14 mouse cellular contexts compared by ENCODE assay signal in the genomic region with DNA sequence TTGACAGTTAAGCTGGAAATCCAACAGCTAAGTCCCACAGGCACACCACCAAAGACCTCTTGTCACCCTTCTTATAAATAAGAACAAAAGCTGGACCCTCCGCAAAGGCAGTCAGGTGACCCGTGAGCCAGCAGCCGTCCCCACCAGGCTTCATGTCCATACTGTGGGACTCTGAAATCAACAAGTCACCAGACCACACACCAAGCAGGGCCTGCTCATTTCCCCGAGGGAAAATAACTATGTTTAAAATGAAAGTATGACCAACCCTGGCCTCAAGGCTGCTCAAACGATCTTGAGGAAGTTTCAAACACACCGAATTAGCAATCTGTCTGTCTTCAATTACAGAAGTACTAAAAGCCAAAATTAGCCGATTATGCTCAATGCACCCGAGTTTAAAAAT.
DNase-seq lines count a peak whose midpoint lies in the region; ATAC-seq and TF ChIP-seq lines count a peak whose summit lies in the region.
"Had no signal": no experiment of that assay in that cellular context is flagged by ENCODE, and none has a peak within 500 bp of the region (broad histone marks: within the 10 kb centered on the region; RNA-seq: fewer than 3 reads in every experiment).

No protein-coding gene starts in this region.

- no peak overlapping the region for H3K4me3 ChIP-seq in limb, embryonic 12.5 days (replicated peaks)
- no peak overlapping the region for H3K4me3 ChIP-seq in limb, embryonic 10.5 days
- peak overlapping the region; percentile 50 for H3K4me3 ChIP-seq in bone marrow macrophage, adult 2 months (ENCODE audit: insufficient read depth, low read length)
- no peak overlapping the region for H3K4me3 ChIP-seq in forebrain, embryonic 10.5 days
- H3K4me3 ChIP-seq: forebrain, embryonic 15.5 days had no signal

- no peak overlapping the region for H3K27ac ChIP-seq in limb, embryonic 12.5 days
- no peak overlapping the region for H3K27ac ChIP-seq in limb, embryonic 10.5 days
- H3K27ac ChIP-seq in bone marrow macrophage, adult 2 months (ENCODE audit: insufficient read depth, low read depth, low read length): peak overlapping the region; percentile 99
- no peak overlapping the region for H3K27ac ChIP-seq in forebrain, embryonic 10.5 days
- H3K27ac ChIP-seq: forebrain, embryonic 15.5 days; kidney, postnatal 0 days had no signal

- 15% methylated on average over 8 of the region's 8 CpGs for WGBS in limb, embryonic 12.5 days
- 33% methylated on average over 8 of the region's 8 CpGs for WGBS in limb, embryonic 10.5 days
- 36% methylated on average over 8 of the region's 8 CpGs for WGBS in forebrain, embryonic 10.5 days

- peaks cover 33% of the 10 kb centered on the region for H3K4me1 ChIP-seq in limb, embryonic 12.5 days (replicated peaks)
- H3K4me1 ChIP-seq in limb, embryonic 10.5 days: peaks cover 50% of the 10 kb centered on the region
- H3K4me1 ChIP-seq in bone marrow macrophage, adult 2 months (ENCODE audit: control insufficient read depth, insufficient read depth, low read length): peaks cover 52% of the 10 kb centered on the region
- peaks cover 70% of the 10 kb centered on the region for H3K4me1 ChIP-seq in forebrain, embryonic 10.5 days

- ATAC-seq in limb, embryonic 12.5 days (ENCODE audit: insufficient number of reproducible peaks, insufficient read depth, low FRiP score, low TSS enrichment, low read depth): no peak
- ATAC-seq in megakaryocyte, adult 5-6 weeks (ENCODE audit: poor library complexity, severe bottlenecking): 0 out of 2 replicates have a peak, but pooled peaks have one; percentile 12
- ATAC-seq: activated CD4-positive, CD25-positive, alpha-beta regulatory T cell, adult 4 months; forebrain, embryonic 15.5 days had no signal

- no peaks in the 10 kb centered on the region for H3K36me3 ChIP-seq in limb, embryonic 12.5 days
- no peaks in the 10 kb centered on the region for H3K36me3 ChIP-seq in limb, embryonic 10.5 days
- no peaks in the 10 kb centered on the region for H3K36me3 ChIP-seq in forebrain, embryonic 10.5 days (replicated peaks)
- H3K36me3 ChIP-seq: forebrain, embryonic 15.5 days; G1E had no signal

- TF ChIP-seq POLR2A in bone marrow macrophage, adult 2 months (IDR thresholded peaks at IDR 0.05; ENCODE audit: borderline replicate concordance, low read depth, low read length): no peak

- H3K27me3 ChIP-seq in limb, embryonic 12.5 days: no peaks in the 10 kb centered on the region
- peaks cover 5% of the 10 kb centered on the region for H3K27me3 ChIP-seq in limb, embryonic 10.5 days (ENCODE audit: low read depth, poor library complexity, severe bottlenecking)
- peaks cover 44% of the 10 kb centered on the region for H3K27me3 ChIP-seq in forebrain, embryonic 10.5 days (ENCODE audit: poor library complexity, severe bottlenecking)

- H3K4me2 ChIP-seq in limb, embryonic 12.5 days: peak overlapping the region; percentile 7; the same call in 1 of the 2 replicates
- H3K4me2 ChIP-seq: forebrain, embryonic 15.5 days had no signal

- H3K9me3 ChIP-seq in limb, embryonic 12.5 days: no peaks in the 10 kb centered on the region
- H3K9me3 ChIP-seq in limb, embryonic 10.5 days (replicated peaks): no peaks in the 10 kb centered on the region
- H3K9me3 ChIP-seq in forebrain, embryonic 10.5 days: no peaks in the 10 kb centered on the region
- H3K9me3 ChIP-seq: forebrain, embryonic 15.5 days; G1E had no signal

- TF ChIP-seq CTCF in bone marrow macrophage, adult 2 months (IDR thresholded peaks at IDR 0.05; ENCODE audit: low read depth, low read length): no peak

- H3K9ac ChIP-seq in limb, embryonic 12.5 days (replicated peaks): no peak overlapping the region
- H3K9ac ChIP-seq: forebrain, embryonic 15.5 days had no signal

- DNase-seq in embryo, embryonic 10 days (ENCODE audit: low spot score): peak; percentile 59
- DNase-seq in embryo, embryonic 9.5 days (ENCODE audit: extremely low spot score): no peak
- no peak for DNase-seq in limb, embryonic 10.5 days (ENCODE audit: low spot score)
- DNase-seq in frontal cortex, postnatal 14 days (ENCODE audit: low spot score in 2 of 2): no peak
- DNase-seq in forebrain, embryonic 10.5 days (ENCODE audit: extremely low spot score, low spot score): no peak
- DNase-seq: cerebellum, adult 8-10 months; gastrocnemius, postnatal 25 days had no signal
